Mouse (Mus musculus) cerebellum, adult 11 months (tissue): ENCODE measurements at regions not wholly inside any gene's neighbourhood (a gene's known extent, or its start where the extent isn't known, plus 50 kb on each side); places are given as distances from the start of the nearest gene placed in this dataset.

Experiments
- DNase-seq: peaks from one replicate; pipeline ENCODE4 v3.0.0; 2022

DNA sequence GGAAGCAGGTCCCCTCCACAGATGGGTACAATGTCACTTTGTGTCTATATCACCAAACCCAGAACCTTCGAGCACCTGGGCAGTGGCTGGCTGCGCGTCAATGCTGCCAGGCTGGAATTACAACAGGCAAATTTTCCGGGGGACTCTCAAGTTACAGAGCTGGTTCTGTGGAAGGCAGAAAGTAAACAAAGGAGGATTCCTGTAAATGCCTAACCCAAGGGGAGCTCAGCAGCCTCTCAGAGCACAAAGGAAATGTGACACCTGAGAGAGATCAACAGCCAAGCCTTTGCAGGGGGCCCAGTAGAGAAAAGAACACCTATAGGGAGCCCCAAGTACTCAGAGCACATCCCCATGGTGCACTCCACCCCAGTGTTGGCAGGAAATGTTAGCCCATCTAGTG lies 70.7 kb downstream of the Setd4 start:
- DNase-seq: no peak

DNA sequence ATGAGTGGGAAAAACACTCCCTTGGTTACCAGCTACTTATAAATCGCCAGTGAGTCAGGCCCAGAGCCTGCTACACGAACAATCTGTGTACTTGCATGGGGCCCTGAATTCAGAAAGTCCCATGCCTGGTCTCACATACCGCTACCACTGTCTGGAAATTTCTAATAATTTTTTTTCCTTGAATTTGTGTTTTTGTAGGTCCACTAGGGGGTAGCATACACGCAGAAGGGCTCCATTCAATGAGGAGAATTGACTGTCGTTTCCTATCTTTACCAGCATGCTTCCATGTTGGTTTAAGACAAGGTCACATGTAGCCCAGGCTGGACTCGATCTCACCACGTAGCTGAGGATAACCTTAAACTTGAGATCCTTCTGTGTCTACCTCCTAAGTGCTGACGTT lies 71.9 kb downstream of the Setd4 start:
- no peak for DNase-seq

DNA sequence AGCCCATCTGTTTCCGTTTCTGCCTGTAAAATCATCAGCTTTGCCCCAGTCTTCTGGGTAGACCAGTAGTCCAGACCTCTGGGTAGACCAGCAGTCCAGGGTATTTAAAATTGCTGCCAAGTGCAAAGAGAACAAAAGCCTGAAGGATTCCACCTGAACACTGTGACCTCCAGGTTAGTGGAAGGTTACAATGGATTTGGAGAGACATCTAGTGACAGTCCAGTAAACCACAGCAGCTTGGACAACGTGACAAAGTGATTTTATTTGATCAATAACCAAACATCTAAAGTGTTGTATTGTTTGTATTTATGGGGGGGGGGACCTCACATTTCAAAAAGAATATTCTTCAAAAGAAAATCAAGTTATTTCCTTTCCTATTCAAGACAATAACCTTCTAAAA lies 81.4 kb downstream of the Setd4 start:
- DNase-seq: no peak

DNA sequence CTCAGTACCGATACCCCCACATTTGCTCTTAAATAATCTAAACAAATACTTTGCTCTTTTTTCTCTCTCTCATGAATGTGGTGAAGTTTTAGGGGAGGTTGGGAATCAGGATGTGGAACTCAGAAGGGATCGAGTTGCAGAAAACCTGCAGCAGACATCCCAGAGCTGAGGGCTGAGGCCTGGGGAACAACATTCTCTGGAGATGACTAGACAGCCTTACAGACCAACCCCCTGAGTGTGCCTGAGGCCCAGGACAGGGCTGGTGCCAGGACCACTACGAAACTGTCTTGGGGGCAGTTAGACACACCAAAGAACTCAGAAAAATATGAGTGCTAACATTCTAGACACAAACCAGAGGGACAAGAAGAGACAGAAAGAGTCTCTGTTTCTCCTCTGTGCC lies 83.4 kb downstream of the Setd4 start:
- no peak for DNase-seq

DNA sequence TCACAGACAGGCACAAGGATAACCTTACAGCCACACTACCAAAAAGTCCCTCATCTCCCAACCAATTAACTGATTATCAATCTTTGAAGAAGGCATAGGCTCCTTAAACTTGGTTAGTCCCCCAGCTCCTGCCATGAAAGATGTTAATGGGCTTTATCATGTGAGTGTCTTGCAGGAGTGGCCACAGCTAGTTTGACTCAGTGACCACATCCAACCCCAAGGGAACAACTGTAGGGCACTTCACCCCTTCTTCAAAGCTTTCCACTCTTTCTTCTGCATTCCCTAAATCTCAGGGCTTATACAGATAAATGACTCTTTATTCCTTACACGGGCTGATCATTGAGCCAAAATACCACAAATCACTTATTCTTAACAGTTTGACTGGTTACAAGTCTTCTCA lies 85.2 kb downstream of the Setd4 start:
- no peak for DNase-seq

DNA sequence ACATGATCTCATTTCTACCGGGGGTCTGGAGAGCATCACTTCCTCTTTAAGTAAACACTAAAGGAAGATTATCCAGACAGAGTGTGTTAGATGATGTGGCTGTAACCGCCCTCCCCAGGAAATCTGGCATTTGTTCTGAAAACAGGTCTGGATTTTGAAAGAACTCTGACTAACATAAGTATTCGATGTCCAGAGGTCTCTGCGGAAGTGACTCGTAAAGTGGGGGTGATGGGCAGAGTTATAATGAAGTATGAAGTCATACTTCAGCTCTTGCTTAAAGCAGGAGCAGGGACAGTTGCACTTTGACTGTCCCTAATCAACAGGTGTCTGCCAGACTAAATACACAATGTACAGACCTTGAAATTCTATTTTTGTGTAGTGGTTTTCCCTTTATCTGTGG lies 87.1 kb downstream of the Setd4 start:
- DNase-seq: no peak

DNA sequence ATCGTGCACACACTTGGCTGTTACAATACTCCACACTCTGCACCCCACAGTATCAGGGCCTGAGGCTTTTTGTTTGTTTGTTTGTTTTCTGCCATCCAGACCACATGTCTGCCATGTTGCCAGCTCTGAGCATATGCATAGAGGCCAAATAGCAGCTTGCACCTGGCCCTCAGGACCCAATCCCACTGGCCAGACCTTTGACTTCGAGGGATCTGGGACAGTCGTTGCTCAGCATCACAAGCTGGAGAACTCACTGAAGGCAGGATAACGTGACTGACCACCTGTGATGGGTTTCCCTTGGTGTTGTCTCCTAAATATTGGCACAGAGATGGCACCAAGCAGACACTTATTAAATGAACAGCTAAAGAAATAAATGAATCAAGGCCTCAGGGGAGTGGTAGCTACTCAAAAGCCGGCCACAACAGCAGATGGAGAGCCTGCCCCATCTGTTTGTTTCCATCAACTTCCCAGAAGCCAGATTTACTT lies 88.4 kb downstream of the Setd4 start:
- peak; percentile 4 for DNase-seq

DNA sequence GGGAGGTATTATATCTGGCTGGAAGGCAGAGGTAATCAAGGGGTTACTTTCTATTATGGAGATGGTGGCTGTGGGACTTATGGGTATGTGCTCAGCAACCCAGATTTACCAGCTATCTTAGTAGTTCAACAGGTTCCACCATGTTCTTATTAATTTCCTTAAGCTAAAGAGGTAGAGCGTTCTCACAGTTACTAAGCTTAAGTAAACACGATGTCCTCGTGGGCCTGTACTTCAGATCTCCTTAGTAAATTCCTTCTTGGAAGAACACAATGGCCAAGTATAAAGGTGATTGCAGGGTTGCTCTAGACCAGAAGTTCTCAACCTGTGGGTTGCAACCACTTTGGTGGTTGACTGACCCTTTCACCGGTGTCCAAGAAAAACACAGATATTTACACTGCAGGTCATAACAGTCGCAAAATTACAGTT lies 90.2 kb downstream of the Setd4 start:
- no peak for DNase-seq

DNA sequence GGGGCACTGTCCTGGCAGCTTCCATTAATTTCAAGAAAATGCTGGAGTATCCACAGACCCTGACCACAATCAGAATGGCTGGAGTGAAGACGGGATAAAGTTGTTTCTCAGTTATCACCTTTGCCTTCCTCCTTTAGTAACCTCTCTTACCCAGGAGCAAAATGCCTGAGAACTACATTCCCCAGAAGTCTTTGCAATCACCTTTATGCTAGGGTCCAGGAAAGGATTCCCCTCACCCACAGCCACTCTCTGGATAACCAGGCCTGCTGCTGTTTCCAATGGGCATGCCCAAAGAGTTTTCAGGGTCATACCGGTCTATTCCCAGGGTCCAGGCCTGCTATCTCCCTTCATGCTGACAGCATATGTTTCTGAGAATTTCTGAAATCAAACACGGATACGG lies 91.9 kb downstream of the Setd4 start:
- DNase-seq: no peak

DNA sequence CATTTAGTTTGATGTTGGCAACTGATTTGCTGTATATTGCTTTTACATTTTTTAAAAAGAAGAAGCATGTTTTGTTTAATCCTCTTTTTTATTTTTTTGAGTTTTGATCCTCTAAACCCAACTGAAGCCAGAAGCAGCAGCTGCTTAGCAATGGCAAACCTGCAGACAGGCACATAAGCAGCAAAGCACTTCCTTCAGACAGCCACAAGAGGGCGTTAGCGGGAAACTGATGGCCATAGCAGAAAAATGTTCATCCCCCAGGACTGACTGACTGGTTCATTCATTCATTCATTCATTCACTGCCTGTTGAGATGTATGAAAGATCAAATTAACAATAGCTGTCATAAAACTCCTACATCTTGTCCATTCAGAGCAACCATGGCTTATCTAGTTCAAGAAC lies 92.3 kb downstream of the Setd4 start:
- DNase-seq: no peak

DNA sequence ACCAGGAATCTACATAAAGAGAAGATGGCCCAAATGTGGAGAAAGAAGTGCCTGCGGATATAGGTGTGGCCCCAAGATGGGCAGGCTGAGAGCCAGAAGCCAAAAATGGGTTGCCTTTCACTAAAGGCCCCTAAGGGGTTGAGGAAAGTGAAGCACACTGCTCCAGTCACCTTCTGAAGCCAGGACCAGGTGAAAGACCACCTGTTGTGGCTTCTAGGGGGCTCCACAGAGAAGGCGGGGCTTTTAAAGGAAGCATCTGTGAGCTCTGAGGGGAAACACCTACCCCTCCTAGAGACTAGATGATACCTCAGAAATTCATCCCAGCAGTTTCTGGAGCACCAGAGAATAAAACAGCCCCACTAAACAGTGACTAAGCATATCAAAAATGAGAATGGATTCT lies 105.1 kb downstream of the Setd4 start:
- no peak for DNase-seq

DNA sequence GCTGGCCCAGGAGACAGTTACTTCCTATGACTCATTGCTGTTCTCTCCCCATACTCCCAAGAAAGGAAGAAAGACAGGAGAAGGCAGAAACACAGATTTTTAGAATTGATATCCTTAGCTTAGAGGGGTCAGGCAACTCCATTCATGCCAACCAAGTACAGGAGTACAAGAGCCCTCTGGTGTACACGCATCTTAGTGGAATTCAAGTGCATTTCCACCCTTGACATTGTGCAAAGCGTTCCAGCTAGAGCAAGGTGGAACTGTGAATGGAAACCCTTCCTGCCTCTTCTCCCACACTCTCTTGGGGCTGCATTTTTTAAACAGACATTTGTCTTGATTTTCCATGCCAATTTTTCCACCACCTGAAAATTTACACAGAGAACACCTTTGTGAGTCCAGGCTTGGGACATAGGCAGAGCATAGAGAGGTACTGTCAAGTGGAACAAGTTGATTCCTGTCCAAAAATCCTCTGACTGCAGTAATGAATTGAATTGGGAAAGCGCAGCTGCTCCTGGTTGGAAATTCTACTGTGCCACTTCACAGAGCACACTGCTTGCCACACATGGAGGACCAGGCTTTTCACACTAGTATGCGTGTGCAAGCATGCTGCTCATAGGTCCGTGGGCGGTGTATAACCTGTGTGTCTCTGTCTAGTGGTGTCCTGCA lies 110.4 kb downstream of the Setd4 start:
- no peak for DNase-seq

DNA sequence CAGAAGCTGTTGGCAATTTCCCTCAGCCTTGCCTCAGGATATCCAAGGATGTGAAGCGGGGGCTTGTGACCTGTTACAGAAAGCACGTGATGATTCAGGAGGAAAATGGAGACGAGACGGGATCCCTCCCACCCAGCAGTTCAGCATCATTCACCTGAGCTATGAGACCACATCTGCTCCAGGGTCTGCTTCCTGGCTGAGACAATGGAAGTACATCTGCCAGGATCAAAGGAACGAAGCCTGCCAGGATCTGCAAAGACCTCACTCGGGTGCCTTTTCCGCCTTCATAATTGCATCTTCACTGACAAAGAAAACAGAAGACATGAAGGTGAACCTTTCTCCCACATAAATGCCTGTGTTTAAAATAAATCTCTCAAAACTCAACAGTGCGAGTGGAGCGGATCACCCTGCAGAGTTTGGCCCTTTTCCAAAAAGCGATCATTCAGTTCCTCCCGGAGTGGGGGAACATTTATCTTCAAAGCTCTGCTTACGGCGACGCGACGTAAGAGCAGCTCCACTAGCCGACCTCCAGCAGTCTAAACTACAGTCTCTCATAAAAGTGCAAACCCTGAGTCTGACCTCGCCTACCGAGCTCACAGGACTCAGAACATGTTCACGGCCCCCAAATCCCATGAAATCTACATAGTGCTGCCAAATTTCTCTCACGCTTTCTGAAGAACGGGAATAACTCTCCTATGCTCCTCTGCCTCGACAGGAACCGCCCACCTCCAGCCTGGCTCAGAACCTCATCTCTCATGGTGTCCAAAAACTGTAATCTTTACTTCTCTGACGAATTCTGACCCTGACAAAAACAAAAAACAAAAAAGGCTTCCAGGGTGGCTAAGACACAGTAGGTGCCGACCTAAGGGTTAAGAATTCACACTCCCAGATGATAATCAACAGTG lies 117.0 kb downstream of the Setd4 start:
- DNase-seq: no peak

DNA sequence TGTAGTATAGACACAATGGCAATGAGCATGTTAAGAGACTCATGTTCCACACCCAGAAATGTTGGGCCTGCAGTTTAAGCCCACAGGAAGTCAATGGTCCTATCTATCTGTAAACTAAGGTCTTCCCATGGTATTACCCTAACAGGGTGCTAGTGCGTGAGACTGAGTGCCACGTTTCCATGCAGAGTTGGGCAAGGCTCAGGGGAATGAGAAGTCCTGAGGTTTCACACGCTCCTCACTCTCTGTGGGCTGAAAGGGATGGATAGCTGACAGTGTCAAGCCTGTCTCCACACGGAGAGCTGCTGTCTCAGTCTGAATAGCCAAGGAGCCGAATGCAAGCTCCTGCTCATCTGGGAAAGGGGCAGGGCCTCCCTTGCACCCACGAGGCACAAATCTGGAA lies 133.9 kb downstream of the Setd4 start:
- DNase-seq: no peak

DNA sequence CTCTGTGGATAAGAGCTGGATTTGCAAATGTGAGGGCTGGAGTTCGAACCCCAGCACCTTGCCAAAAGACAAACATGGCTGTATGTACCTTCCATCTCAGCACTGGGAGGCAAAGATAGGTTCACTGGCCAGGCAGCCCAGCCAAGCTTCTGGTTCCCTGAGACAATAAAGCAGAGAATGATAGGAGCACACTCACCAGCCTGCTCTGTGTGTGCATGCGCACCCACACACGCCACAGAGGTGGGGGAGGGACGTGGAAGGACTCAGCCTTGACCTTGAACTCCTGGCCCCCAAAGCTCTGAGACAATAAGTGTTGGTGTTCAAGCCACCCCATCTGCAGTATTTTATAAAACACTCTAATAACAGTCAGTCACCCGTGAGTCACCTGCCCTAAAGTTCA lies 138.1 kb downstream of the Setd4 start:
- no peak for DNase-seq

DNA sequence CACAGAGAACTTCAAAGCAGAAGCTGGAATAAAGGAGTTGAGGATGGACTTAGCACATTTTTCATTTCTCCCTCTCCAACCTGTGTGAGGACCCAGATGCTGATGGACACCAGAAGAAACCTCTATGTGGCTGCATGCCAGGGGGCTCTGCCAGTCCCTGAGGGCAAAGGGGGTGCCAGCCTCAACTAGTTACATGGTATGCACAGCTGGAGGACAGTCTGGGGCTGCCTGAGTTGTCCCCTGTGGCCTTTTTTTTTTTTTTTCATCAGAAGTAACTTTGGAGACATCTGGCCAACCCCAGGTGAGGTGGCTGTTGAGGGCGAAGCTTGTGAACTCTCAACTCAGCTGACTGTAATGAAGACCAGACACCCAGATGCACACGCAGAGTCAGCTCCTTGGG lies 139.0 kb downstream of the Setd4 start:
- no peak for DNase-seq

DNA sequence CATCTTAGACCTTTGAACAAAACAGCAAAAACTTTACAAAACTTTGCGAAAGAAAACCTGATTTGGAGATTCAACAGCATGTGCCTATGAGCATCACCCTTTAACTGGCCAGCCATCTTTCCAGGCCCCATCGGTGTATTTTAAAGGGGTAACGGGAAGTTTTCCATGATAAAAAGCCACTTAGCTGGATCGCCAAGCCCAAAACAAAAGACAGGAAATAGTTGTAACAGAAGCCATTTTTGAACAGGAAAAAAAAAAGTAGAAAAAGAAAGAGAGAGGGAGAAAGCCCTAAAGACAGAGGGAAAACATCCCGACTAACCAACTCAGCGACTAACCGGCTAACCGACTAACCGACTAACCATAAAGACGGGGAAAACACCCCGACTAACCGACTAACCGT lies 140.5 kb downstream of the Setd4 start:
- no peak for DNase-seq

DNA sequence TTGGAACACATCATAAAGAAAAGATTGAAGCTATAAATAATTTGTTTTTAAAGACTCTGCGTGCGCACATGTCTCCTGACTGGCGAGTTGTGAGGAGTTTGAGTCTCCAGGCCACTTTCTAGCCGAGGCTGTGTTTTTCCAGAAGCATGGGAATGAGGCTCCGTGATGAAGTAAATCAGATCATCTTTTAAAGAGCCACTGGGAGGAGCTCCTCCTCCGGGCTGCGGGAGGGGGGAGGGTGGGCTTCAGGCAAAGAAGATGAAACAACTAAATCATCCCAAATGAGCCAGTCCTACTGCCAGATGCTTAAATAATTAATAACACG lies 141.6 kb downstream of the Setd4 start:
- no peak for DNase-seq

DNA sequence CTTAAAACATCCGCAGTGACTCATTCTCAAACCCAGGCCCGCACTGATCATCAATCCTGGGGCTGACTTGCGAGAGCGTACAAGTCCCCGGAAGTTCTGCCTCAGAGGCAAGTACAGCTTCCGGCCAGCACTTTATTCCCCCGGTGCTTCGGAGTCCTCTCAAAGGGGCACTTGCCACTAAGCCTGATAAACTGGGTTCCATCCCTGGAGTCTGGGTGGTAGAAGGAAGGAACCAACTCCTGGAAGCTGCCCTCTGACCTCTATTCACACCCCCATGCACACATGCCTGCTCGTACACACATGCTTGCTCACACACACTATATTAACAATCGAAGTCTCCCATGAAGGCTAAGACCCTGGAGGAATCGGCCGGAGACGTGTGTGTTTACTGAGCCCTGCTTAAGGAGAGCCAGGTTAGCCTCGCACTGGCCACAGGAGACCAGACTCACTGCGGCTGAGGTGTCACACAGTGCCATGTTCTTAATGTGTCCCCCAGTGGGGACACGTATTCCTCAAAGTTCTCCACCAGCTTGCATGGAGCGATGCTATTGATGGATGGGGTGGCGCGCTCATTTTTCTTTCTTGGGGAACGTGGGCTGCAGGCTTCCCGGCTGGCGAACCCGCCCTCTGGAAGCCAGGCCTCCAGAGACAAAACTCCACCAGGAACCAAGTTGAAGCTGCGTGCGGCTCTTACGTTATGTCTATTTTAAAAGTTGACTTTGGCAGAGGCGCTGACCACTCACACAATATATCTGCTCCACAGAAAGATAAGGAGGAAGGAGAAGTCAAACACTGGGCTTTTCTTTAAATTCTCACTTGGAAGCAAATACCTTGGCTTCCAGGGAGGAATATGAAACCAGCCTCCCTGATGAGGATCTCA lies 142.2 kb downstream of the Setd4 start:
- DNase-seq: no peak

DNA sequence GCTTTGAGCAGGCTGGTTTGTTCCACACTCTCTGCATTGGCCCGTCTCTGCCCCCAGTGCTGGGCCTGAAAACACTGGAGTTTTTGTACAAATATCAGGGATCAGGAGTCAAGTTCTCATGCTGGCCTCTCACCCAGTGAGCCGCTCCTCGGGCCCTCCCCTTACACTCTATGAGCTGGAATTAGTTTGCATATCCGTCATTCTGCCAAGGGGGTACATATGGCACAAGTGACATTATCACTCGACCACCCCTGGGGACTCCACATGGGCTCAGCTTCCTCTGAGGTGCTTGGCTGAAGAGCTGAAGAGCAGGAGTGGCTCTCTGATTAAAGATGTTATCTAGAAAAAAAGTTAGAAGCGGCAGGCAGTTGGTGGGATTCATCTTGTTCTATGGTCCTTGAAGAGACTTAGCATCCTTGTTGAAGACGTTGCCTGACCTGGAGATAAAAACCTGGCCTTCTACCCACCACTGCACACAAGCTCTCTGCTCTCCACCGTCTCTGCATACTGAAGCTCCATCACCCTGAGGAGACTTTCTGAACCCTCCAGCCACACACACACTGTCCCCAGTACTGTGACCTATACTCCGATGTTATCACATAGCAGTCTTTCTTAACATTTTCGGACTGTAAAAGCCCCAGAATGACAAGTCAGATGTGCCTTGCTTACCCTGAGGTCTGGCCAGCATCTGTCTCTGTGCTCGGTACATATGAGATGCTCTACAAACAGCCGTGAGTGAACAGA lies 144.2 kb downstream of the Setd4 start:
- no peak for DNase-seq

DNA sequence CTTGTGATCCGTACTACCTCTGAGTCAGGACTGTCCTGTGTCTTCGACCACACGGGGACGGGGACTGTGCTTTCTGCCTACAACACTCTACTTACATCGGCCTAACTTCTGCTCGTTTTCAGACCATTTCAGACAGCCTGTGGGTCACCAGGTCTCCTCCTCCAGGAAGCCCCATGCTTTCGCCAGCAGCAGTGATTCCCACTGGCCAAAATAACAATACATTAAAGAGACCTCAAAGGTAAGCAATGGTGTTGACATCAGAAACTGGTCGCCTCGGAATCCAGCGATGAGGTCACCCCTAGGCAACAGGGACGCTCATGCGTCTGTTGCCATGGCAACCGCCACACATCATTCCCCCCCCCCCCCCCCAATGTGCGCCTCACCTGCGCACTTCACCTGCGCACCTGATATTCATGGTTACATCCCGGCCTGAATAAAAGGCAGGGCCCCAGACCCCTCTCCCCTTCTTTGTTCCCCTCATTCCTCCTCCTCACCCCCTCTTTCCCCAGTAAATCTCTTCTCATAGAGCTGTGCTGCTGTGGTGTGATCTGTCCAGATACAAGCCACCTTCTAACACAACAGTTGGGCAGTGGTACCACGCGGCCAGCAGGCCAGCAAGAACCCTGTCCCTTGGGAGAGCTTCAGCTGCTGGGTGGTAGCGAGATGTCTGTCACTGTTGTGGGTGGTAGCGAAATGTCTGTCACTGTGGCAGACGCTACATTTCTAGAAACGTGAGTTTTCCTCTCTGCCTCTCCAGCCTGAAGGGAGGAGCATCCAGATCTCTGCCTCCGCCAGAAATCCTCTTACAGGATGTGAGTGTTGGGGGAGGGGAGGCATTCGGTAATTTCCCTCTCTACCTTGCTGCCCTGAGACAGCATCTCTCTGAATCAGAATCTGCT lies 145.0 kb downstream of the Setd4 start:
- no peak for DNase-seq
